Mouse (Mus musculus) C3H10T1/2 (cell line): ENCODE measurements around the gene Slain2. TPM values are rescaled to one million over a fixed set of nuclear protein-coding genes. Genes with fewer than 3 reads are reported as not detected.

Experiments used
- polyA plus RNA-seq, 2 experiments: library from polyadenylated mRNA; unstranded; fragments of >200 nt; fragmentation: generic; extraction: Trizol; gene quantifications; one replicate each; pipeline ENCODE4 v1.2.1; 2012; ENCODE audit warnings: missing spikeins in 2 of 2

Gene Slain2
- 10 to 100 TPM in 1 of 2 experiments, 1 to 10 TPM in 1; 2.9 to 10.1 TPM for polyA plus RNA-seq

DNA sequence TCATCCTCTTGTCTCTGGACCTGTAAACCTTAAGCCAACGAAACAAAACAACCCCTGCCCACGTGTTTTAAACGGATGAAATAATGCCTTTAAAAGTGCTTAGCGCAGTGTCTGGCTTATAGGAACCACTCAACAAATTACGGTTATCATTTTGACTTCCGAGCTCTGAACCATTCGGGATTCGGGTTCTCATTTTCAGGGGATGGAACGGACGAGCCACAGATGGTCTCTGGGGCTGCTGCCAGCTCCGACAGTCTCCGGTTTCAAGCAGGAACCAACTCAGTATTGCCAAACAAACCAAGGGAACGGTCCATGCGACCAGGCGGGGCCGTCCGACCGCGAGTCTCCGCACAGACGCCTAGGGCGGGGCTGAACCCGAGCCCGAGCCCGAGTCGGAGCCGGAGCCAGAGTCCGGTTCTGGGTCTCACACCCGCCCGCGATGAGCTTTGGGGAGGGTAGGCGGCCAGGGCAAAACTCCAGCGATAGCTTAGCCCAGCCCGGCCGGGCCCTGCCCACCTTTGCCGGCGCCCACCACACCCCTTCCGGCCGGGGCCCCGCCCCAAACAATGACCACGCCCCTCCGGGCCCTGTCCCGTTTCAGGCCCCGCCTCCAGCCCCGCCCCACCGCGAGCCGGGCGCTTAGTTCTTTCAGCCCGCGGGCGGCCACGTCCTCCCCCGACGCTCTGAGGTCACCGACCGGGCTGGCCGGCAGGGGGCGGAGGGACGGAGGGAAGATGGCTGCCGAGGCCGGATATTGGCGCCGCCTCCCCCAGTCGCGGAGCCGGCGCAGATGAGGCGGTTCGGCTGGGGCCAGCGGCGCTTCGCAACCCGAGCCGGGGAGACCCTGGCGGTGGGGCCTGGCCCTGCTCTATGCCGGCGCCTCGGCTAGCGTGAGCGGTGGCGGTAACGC, at the start of gene Slain2:
TSS of gene Slain2 (plus strand) at position 657 of the 910 bp plus-strand sequence.

DNA sequence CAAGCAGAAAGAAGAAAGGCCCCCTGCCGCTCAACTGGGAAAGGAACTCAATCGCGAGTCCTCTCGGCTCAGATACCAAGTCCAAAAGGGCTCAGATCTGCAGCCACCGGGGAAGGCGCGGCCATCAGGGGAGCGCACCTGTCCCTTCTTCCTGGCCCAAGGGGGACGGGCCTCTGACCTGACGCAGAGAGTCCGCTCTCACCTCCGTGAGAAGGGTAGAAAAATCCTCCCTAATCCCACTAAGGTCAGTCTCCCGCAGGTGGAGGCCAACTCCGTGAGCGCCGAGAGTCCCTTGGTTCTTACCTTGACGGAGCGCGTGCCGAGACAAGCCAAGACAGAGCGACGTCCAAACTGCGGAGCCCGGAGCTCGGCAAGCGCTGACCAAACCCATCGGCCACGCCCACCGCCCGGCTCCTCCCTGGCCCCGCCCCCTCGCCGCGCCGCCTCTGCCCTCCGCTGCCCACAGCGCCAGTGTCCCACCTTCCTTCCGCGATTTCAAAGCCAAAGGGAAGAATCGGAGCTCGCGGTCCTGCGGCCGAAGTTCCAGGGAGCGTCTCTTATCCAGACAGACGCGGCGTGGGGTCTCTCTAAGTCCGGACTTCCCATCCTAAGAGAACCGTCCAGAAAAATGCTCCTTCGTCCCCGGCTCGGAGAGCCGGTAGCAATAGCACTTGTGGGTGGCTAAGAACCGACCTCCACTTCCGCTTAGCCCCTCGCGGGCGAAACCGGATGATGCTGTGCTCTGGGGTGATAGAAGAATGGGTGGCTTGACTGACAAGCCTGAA, 45.8 kb upstream of the Slain2 start, which contains the start of gene Tec:
TSS of gene Tec (minus strand) at position 393 of the 785 bp plus-strand sequence.

GRCm38 (mm10) chr5:72974602-72975001, 60.5 kb downstream of the Slain2 start, which contains the start of gene Gm10135:
TSS of gene Gm10135 (minus strand) at chr5:72974702.

DNA sequence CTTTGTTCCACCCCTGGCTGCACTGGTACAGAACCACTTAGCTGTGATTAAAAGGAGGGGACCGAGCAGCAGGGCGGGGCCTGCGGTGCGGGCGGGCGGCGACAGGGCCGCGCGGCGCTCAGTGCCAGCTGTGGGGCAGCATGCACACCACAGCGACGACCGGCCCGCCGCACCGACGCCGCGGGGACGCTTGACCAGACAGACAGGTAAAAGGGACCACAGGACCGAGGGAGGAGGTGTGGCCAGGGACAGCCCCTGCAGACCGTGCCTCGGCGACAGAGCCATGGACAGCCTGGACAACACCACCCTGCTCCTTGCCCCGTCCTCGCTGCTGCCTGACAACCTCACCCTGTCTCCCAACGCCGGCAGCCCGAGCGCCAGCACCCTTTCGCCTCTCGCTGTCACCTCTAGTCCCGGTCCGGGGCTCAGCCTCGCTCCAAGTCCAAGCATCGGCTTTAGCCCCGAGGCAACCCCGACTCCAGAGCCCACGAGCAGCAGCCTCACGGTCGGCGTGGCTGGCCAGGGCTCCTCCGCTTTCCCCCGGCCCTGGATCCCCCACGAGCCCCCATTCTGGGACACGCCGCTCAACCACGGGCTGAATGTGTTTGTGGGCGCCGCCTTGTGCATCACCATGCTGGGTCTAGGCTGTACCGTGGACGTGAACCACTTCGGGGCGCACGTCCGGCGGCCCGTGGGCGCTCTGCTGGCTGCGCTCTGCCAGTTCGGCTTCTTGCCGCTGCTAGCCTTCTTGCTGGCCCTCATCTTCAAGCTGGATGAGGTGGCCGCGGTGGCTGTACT, 92.9 kb downstream of the Slain2 start, which contains the start of gene Slc10a4:
TSS of gene Slc10a4 (plus strand) at position 100 of the 798 bp plus-strand sequence.

Other genes starting within 250 kb of the Slain2 start
- gene Txk, start 161.5 kb upstream of the Slain2 start, polyA plus RNA-seq, result under 1 TPM in 1 of 2 experiments, not detected in 1; 0.02 TPM
- under 1 TPM; 0.11 to 0.30 TPM for gene Tec, start 45.8 kb upstream of the Slain2 start, polyA plus RNA-seq
- gene Gm10135, start 60.4 kb downstream of the Slain2 start, polyA plus RNA-seq, result not detected
- not detected for gene Slc10a4, start 92.6 kb downstream of the Slain2 start, polyA plus RNA-seq